Mouse (Mus musculus) hindbrain, embryonic 12.5 days (tissue): ENCODE results near the gene Alg5. TPM values are rescaled to one million over a fixed set of nuclear protein-coding genes. Genes with fewer than 3 reads are reported as not detected.

Experiments used
- ATAC-seq: fragments of 200-750 bp; cut with Nextera tagmentation; 2 replicates; pipeline ENCODE4 v1.8.0; 2017; ENCODE audit warnings: moderate TSS enrichment; ENCODE audit not compliant: low FRiP score
- H3K27ac ChIP-seq: fragments of 300-500 bp; sonication (generic); 2 replicates; pipeline ENCODE4 v1.5.1; 2016; ENCODE audit warnings: mild to moderate bottlenecking
- H3K27me3 ChIP-seq: fragments of 300-500 bp; sonication (generic); 2 replicates; pipeline ENCODE4 v1.6.1; 2016; ENCODE audit warnings: mild to moderate bottlenecking
- H3K36me3 ChIP-seq: fragments of 300-500 bp; sonication (generic); 2 replicates; pipeline ENCODE4 v1.6.1; 2016; ENCODE audit warnings: mild to moderate bottlenecking
- H3K4me1 ChIP-seq: fragments of 300-500 bp; sonication (generic); 2 replicates; pipeline ENCODE4 v1.6.1; 2016
- H3K4me2 ChIP-seq: fragments of 300-500 bp; sonication (generic); replicated peaks from 2 replicates; pipeline ENCODE4 v1.6.1; 2016; ENCODE audit warnings: mild to moderate bottlenecking
- H3K4me3 ChIP-seq: fragments of 300-500 bp; sonication (generic); 2 replicates; pipeline ENCODE4 v1.5.1; 2016; ENCODE audit warnings: mild to moderate bottlenecking
- H3K9ac ChIP-seq: fragments of 300-500 bp; sonication (generic); 2 replicates; pipeline ENCODE4 v1.6.1; 2016; ENCODE audit warnings: mild to moderate bottlenecking, moderate library complexity
- H3K9me3 ChIP-seq: fragments of 300-500 bp; sonication (generic); replicated peaks from 2 replicates; pipeline ENCODE4 v1.6.1; 2016; ENCODE audit warnings: mild to moderate bottlenecking
- WGBS: fragments of 180-500 bp; shearing (Covaris S2); methylation state at CpG from one replicate; pipeline ENCODE4 v1.1.7; 2016; 5-methylcytosine and 5-hydroxymethylcytosine counted together
- polyA plus RNA-seq: library from polyadenylated mRNA; unstranded; fragments of >200 nt; fragmentation: Nextera tagmentation; extraction: Ambion mirVana; gene quantifications from 2 replicates; pipeline ENCODE4 v1.2.1, GENCODE M21; 2016

The Alg5 gene
- polyA plus RNA-seq, 1 experiment from 2014 or later = 46.6 TPM

- peaks cover 4% of the 10 kb centered on the region; the same call in 1 of the 2 replicates for H3K9me3 ChIP-seq
- H3K4me2 ChIP-seq = no peak overlapping the region
- no peaks in the 10 kb centered on the region for H3K27me3 ChIP-seq
- no peak overlapping the region for H3K9ac ChIP-seq
- no peak overlapping the region for H3K27ac ChIP-seq
- no peak overlapping the region for H3K4me3 ChIP-seq
- H3K4me1 ChIP-seq = no peaks in the 10 kb centered on the region
- H3K36me3 ChIP-seq = no peaks in the 10 kb centered on the region
- ATAC-seq = no peak
- WGBS = 76% methylated on average over 17 of the region's 17 CpGs
Observed at GRCm38 (mm10) chr3:54769349-54770275, 34.3 kb downstream of the Alg5 start.

- Histone ChIP-seq H3K27ac (no peak overlapping the region), H3K27me3 (no peaks in the 10 kb centered on the region), H3K4me1 (no peaks in the 10 kb centered on the region), H3K4me3 (no peak overlapping the region), H3K9ac (no peak overlapping the region), H3K4me2 (no peak overlapping the region), H3K9me3 (peaks cover 4% of the 10 kb centered on the region; the same call in 1 of the 2 replicates), H3K36me3 (no peaks in the 10 kb centered on the region)
- 77% methylated on average over 6 of the region's 6 CpGs for WGBS
- no peak for ATAC-seq
Observed at GRCm38 (mm10) chr3:54773613-54774012, 38.3 kb downstream of the Alg5 start.

DNA sequence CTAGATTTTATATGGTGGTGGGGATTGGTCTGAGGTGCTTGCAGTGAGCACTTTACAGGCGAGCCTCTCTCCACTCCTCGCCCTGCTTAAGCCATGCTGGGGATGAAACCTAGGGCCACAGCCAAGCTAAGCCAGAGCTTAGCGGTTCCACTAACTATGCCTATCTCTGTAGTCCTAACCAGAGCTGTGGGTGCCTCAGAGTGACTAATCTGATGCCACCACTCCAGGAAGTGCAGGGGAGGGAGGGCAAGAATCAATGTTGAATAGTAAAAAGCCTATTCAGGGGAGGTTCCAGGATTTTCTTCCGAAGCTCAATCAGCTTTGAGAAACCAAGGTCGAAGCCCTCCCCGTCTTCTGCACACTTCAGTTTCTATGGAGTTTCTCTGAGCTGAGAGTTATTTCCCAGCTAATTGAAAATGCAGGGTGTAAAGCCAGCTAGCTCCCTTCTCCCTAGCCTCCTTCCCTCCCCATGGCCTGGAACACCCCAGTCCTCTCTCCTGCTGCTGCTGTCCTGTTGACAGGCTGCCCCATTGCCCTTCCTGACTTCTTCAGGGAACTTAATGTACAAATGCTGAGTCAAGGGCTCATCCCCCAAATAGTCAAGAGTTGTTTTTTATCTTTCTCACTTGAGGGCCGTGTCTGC lies 40.8 kb downstream of the Alg5 start:
- Histone ChIP-seq H3K27ac (no peak overlapping the region), H3K9ac (no peak overlapping the region), H3K4me1 (no peaks in the 10 kb centered on the region), H3K36me3 (no peaks in the 10 kb centered on the region), H3K4me2 (no peak overlapping the region), H3K27me3 (no peaks in the 10 kb centered on the region), H3K9me3 (peaks cover 4% of the 10 kb centered on the region; the same call in 1 of the 2 replicates), H3K4me3 (no peak overlapping the region)
- ATAC-seq = no peak
- 70% methylated on average over 7 of the region's 7 CpGs for WGBS

- no peak for ATAC-seq
- no peak overlapping the region for H3K4me3 ChIP-seq
- H3K36me3 ChIP-seq = no peaks in the 10 kb centered on the region; the same call in 1 of the 2 replicates
- no peak overlapping the region for H3K27ac ChIP-seq
- no peaks in the 10 kb centered on the region for H3K4me1 ChIP-seq
- whole genome bisulfite sequencing = 46% methylated on average over 2 of the region's 2 CpGs
- no peak overlapping the region for H3K4me2 ChIP-seq
- H3K27me3 ChIP-seq = no peaks in the 10 kb centered on the region
- peaks cover 7% of the 10 kb centered on the region; the same call in 1 of the 2 replicates for H3K9me3 ChIP-seq
- no peak overlapping the region for H3K9ac ChIP-seq
Observed at GRCm38 (mm10) chr3:54790601-54791000, 55.3 kb downstream of the Alg5 start.

- no peak overlapping the region for H3K9ac ChIP-seq
- H3K4me2 ChIP-seq = no peak overlapping the region
- 80% methylated on average over 10 of the region's 10 CpGs for whole genome bisulfite sequencing
- no peak for ATAC-seq
- peaks cover 7% of the 10 kb centered on the region; the same call in 1 of the 2 replicates for H3K9me3 ChIP-seq
- H3K4me3 ChIP-seq = no peak overlapping the region
- no peaks in the 10 kb centered on the region; the same call in 1 of the 2 replicates for H3K36me3 ChIP-seq
- no peaks in the 10 kb centered on the region for H3K4me1 ChIP-seq
- no peaks in the 10 kb centered on the region for H3K27me3 ChIP-seq
- H3K27ac ChIP-seq = no peak overlapping the region
Observed at GRCm38 (mm10) chr3:54791822-54792677, 56.7 kb downstream of the Alg5 start.

GRCm38 (mm10) chr3:54793762-54794161 lies 58.4 kb downstream of the Alg5 start:
- no peak overlapping the region for H3K27ac ChIP-seq
- H3K36me3 ChIP-seq = no peaks in the 10 kb centered on the region; the same call in 1 of the 2 replicates
- no peak overlapping the region for H3K4me2 ChIP-seq
- no peak overlapping the region for H3K9ac ChIP-seq
- no peak overlapping the region for H3K4me3 ChIP-seq
- WGBS = 84% methylated on average over 6 of the region's 6 CpGs
- H3K9me3 ChIP-seq = peaks cover 7% of the 10 kb centered on the region; the same call in 1 of the 2 replicates
- H3K27me3 ChIP-seq = no peaks in the 10 kb centered on the region
- no peak for ATAC-seq
- H3K4me1 ChIP-seq = no peaks in the 10 kb centered on the region

DNA sequence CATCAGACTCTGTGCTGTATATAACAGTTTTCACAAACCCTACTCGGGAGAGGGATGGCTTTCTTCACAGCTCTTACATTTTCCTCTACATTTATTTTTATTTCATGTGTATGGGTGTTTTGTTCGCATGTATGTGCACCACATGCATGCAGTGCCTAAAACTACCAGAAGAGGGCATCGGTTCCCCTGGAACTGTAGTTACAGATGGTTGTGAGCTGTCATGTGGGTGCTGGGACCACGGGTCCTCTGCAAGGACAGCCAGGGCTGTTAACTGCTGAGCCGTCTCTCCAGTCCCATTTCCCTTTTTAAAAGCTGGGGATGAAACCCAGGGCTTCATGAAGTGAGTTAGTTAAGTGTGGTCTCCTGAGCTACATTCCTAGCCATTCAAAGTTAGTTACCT lies 60.0 kb downstream of the Alg5 start:
- Histone ChIP-seq H3K36me3 (no peaks in the 10 kb centered on the region; the same call in 1 of the 2 replicates), H3K9me3 (peaks cover 7% of the 10 kb centered on the region; the same call in 1 of the 2 replicates), H3K4me3 (no peak overlapping the region), H3K9ac (no peak overlapping the region), H3K27ac (no peak overlapping the region), H3K4me2 (no peak overlapping the region), H3K27me3 (no peaks in the 10 kb centered on the region), H3K4me1 (no peaks in the 10 kb centered on the region)
- WGBS = 91% methylated on average over 5 of the region's 5 CpGs
- no peak for ATAC-seq

DNA sequence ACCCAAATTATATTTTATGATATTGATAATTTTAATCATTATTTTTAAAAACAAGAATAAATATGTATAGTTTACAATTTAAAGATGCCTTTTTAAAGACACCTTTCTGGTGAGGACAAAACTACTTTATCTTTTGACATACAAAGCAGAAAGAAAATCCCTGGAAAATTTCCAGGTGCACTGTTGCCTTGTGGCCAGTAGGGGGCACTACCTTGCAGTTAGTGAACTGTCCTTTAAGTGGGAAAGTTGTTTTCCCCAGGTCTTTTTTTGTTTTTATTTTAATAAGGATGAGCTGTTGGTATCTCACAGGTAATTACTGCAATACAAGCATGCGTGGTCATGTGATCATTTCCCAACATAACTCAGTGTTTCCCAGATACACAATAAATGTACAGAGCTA lies 60.5 kb downstream of the Alg5 start:
- no peaks in the 10 kb centered on the region for H3K4me1 ChIP-seq
- no peak for ATAC-seq
- H3K27ac ChIP-seq = no peak overlapping the region
- peaks cover 7% of the 10 kb centered on the region; the same call in 1 of the 2 replicates for H3K9me3 ChIP-seq
- no peaks in the 10 kb centered on the region; the same call in 1 of the 2 replicates for H3K36me3 ChIP-seq
- 95% methylated on average over 1 of the region's 1 CpGs for WGBS
- no peak overlapping the region for H3K4me3 ChIP-seq
- no peak overlapping the region for H3K4me2 ChIP-seq
- H3K27me3 ChIP-seq = no peaks in the 10 kb centered on the region
- H3K9ac ChIP-seq = no peak overlapping the region

DNA sequence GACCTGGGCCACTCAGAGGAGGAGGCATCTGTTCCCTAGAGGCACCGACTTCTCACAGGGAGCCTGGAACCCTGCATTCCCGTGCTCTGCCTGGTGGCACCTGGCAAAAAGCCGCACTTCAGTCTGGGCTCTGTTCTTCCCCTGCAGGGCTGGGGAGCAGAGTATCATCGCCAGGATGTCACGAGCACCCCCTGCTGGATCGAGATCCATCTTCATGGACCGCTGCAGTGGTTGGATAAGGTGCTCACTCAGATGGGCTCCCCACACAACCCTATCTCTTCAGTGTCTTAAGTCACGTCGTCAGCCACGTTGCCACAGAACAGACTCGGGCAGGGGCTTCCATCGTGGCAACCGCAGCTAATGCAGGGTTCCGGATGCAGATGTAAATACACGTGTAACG lies 61.9 kb downstream of the Alg5 start:
- no peak overlapping the region for H3K4me3 ChIP-seq
- H3K36me3 ChIP-seq = no peaks in the 10 kb centered on the region; the same call in 1 of the 2 replicates
- 44% methylated on average over 16 of the region's 16 CpGs for WGBS

More for the DNA sequence above, 61.9 kb downstream of the Alg5 start:
- H3K9me3 ChIP-seq = peaks cover 7% of the 10 kb centered on the region; the same call in 1 of the 2 replicates
- H3K4me2 ChIP-seq = no peak overlapping the region
- no peak overlapping the region for H3K27ac ChIP-seq
- no peak for ATAC-seq
- no peak overlapping the region for H3K9ac ChIP-seq
- H3K4me1 ChIP-seq = no peaks in the 10 kb centered on the region
- H3K27me3 ChIP-seq = no peaks in the 10 kb centered on the region
